Mouse (Mus musculus) effector memory CD4-positive, alpha-beta T cell, adult 7 months (primary cell): ENCODE data around the gene Bid. TPM values are rescaled to one million over a fixed set of nuclear protein-coding genes. Genes with fewer than 3 reads are reported as not detected.

ENCODE experiments used
- polyA plus RNA-seq: library from polyadenylated mRNA; unstranded; fragments of 100-300 nt; shearing (Covaris generic); gene quantifications from one replicate; pipeline ENCODE4 v1.2.1, GENCODE M21; 2017

The Bid gene
- 22.0 TPM for polyA plus RNA-seq

DNA sequence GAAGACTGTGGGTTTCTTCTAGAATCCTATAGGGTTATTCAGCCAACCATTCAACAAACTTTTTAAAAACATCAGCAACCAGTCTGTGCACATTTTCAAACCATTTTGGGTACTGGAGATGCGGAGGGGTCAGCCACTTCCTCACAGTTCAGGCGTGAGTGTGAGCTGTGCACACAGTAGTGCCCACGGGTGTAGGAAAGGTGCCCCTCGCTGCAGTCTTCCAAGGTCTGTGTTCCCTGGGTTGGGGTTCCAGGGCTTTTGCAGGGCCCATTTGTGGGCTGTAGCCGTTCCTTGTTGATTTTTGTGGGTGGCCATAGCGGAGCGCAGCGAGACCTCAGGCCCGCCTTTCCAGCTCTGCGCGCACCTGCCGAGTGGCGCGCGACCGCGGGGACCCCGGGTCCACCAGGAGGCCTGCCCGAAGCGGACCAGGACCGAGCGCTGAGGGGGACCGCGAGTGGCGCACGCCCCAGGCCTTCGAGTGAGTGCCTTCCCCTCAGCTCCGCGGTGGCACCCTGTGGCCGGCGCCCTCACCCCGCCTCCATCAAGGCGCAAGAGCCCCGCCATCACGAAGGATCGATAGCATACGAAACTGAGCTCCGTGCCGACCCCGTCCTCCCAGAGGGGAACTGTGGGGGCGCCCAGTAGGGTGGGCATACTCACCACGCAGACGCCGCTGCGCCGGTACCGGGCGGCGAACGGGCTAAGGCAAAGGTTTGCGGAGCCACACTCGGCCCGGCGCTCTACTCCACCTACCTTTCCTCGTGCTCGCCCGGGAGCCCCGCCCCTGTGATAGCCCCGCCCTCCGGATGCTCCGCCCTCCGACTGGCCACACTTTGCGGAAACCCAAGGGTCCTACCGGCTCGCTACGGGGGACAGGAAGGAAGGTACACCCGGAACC is at the start of gene Bid:
Gene Bid (minus strand): TSS at position 780 of the 898 bp plus-strand sequence.

Other genes with a start within 250 kb of the Bid start
- 0.27 TPM for gene Slc25a18, start 143.3 kb downstream of the Bid start, polyA plus RNA-seq
- gene Atp6v1e1, start 94.1 kb downstream of the Bid start, polyA plus RNA-seq, result 132 TPM
- gene Bcl2l13, start 80.6 kb downstream of the Bid start, polyA plus RNA-seq, result 39.5 TPM
- 3.3 TPM for gene Mical3, start 214.1 kb upstream of the Bid start, polyA plus RNA-seq